Mouse (Mus musculus) MEL-GATA-1-ER (cell line): ENCODE results near the gene Rab40c.
"Not testable (repeated sequence)": the region's sequence is repeated elsewhere in the genome, so short reads cannot be mapped to it uniquely, and the experiment has no call there.

Experiments
- DNase-seq: peaks from one replicate; pipeline ENCODE4 v3.0.0-alpha.2; 2012; ENCODE audit warnings: low read depth; ENCODE audit errors: extremely low read depth

Rab40c gene

GRCm38 (mm10) chr17:25875171-25876136 is 44.1 kb downstream of the Rab40c start:
- DNase-seq, result peak; percentile 71

DNA sequence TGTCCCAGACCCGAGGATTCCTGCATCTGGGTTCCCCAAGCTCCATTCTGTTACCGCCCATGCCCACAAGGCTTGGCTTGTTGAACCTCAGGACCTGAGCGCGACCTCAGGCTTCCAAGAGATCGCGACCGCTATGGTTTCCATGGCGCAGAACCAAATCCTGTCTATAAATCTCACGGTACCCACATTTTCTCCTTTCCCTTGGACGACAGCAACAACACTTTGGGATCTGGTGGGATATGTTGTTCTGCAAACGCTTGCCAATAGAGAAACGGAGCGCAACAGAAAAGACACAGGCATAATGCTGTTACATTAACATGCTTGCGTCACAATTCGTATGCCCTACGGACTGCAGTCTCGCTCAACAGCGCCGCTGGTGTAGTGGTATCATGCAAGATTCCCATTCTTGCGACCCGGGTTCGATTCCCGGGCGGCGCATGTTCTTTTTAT is 44.8 kb downstream of the Rab40c start, which contains the start of gene Mettl26:
Gene Mettl26, plus strand, starts transcription at position 354 of the 450 bp plus-strand sequence.
- peak; percentile 77 for DNase-seq

DNA sequence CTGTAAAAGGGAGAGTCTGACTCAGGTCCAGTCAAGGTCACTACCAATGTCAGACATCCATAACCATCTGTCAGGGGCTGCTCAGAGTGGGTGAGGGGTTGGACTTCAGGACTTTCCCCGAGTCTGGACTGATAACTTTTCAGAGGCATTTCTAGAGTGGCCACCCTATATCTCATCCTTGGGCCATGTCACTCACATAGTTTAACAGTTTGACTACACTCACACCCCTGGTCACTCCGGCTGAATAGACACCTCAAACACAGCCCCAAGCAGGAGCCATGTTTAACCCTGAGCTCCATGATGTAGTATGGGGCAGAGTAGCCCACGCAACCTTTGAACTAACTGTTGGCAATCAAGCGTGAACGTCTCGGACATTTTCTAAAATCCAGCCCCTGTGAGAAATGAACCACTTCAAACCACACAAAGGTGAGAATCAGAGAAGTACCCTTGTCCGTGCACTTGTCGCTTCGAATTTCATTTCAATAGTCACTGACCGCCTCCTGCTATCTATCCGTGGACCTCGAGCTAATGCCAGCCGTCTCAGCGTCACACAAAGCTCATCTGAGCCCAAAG is 45.3 kb downstream of the Rab40c start:
- DNase-seq, result peak; percentile 12

GRCm38 (mm10) chr17:25873405-25874147 is 46.0 kb downstream of the Rab40c start:
- DNase-seq, result peak; percentile 53

DNA sequence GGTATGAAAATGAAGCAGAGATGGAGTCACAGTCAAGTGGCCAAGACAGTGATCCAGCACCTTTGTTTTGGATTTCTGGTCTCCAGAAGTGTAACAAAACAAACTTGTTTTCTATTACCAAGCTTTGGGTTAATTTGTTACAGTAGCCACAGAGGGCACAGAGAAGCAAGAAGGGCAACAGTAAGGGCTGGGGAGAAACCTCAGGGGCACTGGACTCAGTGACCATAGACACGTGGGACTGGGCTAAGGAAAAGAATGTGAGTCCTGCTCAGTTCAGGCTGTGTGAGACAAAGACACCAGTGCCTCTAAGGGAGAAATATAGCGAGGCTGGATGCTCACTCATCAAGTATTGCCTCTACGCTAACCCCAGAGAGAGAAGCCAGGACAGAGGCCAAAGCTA is 46.9 kb downstream of the Rab40c start:
- no peak for DNase-seq

GRCm38 (mm10) chr17:25871566-25871965 is 48.0 kb downstream of the Rab40c start:
- DNase-seq, result not testable (repeated sequence)

GRCm38 (mm10) chr17:25869954-25870353 is 49.6 kb downstream of the Rab40c start:
- DNase-seq, result no peak

- no peak for DNase-seq
Observed at GRCm38 (mm10) chr17:25869498-25869897, 50.0 kb downstream of the Rab40c start.

GRCm38 (mm10) chr17:25868601-25869191 is 50.8 kb downstream of the Rab40c start, which contains the start of gene Mcrip2:
Mcrip2 (minus strand) TSS chr17:25868764.
- peak; percentile 63 for DNase-seq

DNA sequence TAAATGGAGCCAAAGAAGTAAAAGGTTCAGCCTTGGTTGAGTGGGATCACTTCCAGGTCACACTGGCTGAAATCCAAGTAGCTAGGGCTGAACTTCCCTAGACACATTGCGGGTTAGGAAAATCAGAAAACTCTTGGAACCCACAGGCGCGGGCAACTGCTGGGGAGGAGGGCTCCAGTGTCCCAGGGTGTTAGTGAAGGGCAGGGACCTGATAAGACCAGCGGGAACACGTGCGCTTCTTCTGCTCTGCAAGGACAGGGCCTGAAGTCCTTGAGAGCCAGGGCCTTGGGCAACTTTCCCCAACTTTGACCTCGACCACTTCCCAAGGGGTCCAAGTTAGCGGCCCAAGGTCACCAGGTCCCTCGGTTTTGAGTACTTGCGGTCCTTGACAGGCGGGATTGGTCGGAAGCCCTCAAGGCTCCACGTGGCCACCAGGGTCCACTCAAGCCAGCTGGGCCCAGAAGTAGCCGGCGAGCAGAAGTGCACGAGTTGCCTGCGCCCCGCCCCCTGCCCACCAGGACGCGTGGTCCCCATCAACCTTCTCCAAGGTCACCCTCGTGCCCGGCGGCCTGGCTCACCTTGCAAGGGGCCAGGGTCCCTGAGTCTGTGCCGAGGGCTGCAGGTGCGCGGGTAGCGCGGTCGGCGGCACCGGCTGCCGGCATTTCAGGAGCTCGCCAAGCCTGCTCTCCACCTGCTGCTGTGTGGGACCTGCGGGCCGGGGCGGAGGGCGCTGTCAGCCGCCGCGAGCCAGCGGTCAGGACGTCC is 51.5 kb downstream of the Rab40c start:
- no peak for DNase-seq

DNA sequence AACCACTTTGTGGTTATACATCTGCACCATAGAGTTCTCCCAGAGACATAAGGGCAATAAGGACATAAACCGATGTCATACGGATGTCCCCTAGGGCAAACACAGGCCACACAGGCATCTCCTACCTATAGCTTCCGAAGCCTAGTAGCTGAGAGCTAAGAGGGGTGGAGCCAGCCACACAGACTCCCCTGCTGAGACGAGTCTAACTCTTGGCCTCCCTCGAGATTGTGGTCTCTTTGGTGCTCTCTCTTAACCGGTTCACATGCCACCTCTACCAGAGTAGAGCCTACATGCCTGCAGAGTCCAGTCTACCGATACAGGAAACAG is 52.1 kb downstream of the Rab40c start:
- no peak for DNase-seq

- DNase-seq, result no peak
Observed at GRCm38 (mm10) chr17:25866172-25866571, 53.4 kb downstream of the Rab40c start.

- no peak for DNase-seq
Observed at GRCm38 (mm10) chr17:25865288-25865687, 54.2 kb downstream of the Rab40c start.

DNA sequence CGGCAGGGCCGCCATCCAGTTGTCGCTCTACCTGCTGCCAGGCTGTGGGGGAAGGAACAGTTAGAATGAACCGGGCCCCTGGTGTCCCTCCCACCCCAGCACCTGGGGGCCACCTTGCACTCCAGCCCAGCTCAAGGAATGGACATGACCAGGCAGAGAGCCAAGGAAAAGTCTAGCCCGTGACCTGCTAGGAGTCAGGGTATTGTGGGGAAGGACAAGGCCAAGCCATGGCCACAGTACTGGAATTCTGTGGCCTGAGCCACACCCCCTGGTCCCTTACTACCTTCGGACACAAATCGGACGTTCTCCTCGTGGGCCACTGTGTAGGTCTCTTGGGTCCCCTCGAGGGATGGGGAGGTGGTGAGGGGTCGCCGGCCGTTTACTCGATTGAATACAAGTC is 55.2 kb downstream of the Rab40c start:
- DNase-seq, result no peak

- DNase-seq, result no peak
Observed at GRCm38 (mm10) chr17:25863681-25864080, 55.8 kb downstream of the Rab40c start.

DNA sequence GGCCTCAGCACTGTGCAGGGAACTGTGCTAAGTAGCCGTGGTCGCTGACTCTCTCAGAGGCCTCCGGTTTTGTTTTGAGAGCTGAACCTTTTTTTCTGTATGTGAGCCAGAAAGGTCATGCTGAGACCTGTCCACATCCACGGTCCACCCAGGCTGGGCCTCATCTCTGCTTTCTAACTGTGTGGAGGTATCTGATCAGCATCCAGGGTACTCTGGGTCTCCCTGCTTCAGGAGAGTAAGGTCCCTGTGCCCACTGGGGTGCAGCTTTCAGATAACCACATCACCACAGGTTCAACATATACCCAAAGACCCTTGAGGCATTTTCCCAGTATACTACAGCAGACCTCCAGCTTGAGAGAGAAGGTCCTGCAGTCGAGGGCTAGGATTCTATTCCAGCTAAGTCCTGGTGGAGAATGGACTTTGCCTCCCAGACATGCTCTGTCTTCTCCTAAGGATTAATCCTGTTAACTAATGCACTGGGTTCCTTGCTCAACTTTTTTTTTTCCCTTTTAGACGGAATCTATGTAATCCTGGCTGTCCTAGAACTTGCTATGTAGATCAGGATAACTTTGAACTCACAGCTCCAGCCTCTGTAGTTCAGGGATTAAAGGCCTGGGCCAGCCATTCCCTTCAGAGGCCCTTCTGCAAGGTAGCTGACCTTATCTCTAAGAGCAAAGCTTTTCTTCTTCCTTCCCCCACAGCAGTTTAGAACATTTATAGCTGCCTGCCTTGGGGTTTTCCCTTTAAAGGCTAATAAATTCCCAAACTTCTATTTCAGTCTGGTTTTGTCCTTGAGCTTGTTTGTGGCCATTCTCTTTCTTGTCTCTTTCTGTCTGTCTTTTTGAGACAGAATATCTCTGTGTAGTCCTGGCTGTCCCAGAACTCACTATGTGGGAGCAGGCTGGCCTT is 57.6 kb downstream of the Rab40c start:
- DNase-seq, result no peak

DNA sequence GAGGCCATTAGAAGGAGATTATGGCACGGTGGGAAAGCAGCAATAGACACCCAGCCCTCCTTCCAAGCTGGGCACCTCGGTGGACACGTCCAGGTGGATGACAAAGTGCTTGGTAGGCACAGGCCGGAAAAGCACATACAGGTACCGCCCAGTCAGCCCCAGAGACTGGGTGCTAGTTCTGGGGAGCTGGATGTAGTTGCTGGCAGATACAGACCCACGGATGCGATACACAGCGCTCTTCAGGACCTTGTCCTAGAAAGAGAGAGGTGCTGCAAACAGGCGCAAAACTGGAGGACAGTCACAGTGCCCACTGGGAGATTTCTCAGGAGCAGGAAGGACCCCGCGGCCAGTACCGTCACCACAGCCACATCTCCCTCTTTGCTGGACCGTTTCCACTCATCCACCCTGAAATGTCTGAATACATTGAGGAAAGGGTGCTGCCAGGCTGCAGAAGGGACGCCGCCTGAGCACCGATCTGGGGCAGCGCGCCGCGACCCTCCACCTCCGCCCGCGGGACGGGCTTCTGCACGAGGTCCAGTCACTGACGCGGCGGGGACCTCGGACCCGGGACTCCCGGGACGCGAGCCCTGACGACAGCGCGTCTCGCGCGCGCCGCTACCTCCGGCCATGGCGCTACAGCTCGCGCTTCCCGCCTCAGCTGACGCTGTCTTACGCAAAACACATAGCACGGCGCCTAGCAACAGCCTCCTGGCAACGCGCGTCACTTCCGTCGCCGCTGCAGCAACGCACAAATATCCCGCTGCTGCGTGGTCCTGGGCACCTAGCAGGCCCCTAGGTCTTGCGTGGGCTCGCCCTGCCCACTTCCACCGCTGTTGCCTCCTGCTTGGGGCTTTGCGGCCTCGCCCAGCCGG is 58.5 kb downstream of the Rab40c start, which contains the start of gene Wdr90:
Gene Wdr90, minus strand, starts transcription at position 670 of the 872 bp plus-strand sequence.
- DNase-seq, result peak; percentile 85

DNA sequence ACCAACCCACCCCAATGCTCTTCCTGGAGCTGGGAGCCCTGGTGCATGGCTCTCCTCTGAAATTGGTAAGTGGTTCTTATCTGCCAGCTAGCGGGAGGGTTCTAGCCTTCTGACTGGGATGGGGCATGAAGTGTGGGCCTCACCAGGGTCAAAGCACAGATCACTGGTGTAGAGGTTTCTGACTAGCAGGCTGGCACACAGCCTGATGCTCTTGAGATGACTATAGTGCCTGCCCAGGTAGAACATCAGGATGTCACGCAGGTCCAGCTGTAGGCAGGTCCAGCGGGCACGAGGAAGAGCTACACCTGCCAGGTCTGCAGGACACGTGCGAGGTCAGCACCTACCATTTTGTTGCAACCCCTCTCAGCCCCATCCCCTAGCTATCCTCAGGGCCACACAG is 59.3 kb downstream of the Rab40c start:
- DNase-seq, result no peak
